9 mouse cellular contexts compared by ENCODE assay signal in genomic region chr2:163340263-163340662, GRCm38 (mm10). TPM values are rescaled to one million over a fixed set of nuclear protein-coding genes. Genes with fewer than 3 reads are reported as not detected.
DNase-seq lines count a peak whose midpoint lies in the region; ATAC-seq and TF ChIP-seq lines count a peak whose summit lies in the region.
"Had no signal": no experiment of that assay in that cellular context is flagged by ENCODE, and none has a peak within 500 bp of the region (broad histone marks: within the 10 kb centered on the region; RNA-seq: fewer than 3 reads in every experiment).

No protein-coding gene starts in this region.

- H3K9me3 ChIP-seq in intestine, embryonic 15.5 days, result no peaks in the 10 kb centered on the region
- H3K9me3 ChIP-seq in midbrain, postnatal 0 days (ENCODE audit: low read length), result no peaks in the 10 kb centered on the region
- H3K9me3 ChIP-seq: embryonic facial prominence, embryonic 13.5 days had no signal

- peak; percentile 51 for DNase-seq in ovary, postnatal 14 days (ENCODE audit: low spot score)
- no peak for DNase-seq in ovary, adult 18-20 months (ENCODE audit: low spot score)
- peak; percentile 18 for DNase-seq in cerebellum, adult 8-10 months
- peak; percentile 29 to 37 for DNase-seq in frontal cortex, postnatal 25 days (ENCODE audit: low spot score in 2 of 2)
- DNase-seq in left cerebral cortex, postnatal 4 days, result peak; percentile 74
- peak; percentile 83 for DNase-seq in midbrain, postnatal 0 days (ENCODE audit: low spot score)
- DNase-seq in thymus, postnatal 14 days, result peak; percentile 54

- peaks cover 10% of the 10 kb centered on the region; the same call in 1 of the 2 replicates for H3K4me1 ChIP-seq in intestine, embryonic 15.5 days (replicated peaks)
- no peaks in the 10 kb centered on the region for H3K4me1 ChIP-seq in midbrain, postnatal 0 days (ENCODE audit: insufficient read depth, low read length)

- TF ChIP-seq CTCF in midbrain, postnatal 0 days (IDR thresholded peaks at IDR 0.05), result peak; percentile 90

- H3K4me3 ChIP-seq in intestine, embryonic 15.5 days (replicated peaks), result no peak overlapping the region
- no peak overlapping the region for H3K4me3 ChIP-seq in midbrain, postnatal 0 days (ENCODE audit: low read depth, low read length)

- no peak overlapping the region for H3K4me2 ChIP-seq in intestine, embryonic 15.5 days (replicated peaks)
- no peak overlapping the region for H3K4me2 ChIP-seq in midbrain, postnatal 0 days (ENCODE audit: low read depth, low read length, poor library complexity, severe bottlenecking)

- peaks cover 36% of the 10 kb centered on the region for H3K27me3 ChIP-seq in intestine, embryonic 15.5 days (replicated peaks)
- peaks cover 32% of the 10 kb centered on the region for H3K27me3 ChIP-seq in midbrain, postnatal 0 days (ENCODE audit: insufficient read depth, low read length)

- WGBS in intestine, embryonic 15.5 days, result 26% methylated on average over 9 of the region's 9 CpGs
- 17% methylated on average over 9 of the region's 9 CpGs for WGBS in midbrain, postnatal 0 days

- ATAC-seq in intestine, embryonic 15.5 days, result peak; percentile 80
- peak; percentile 69; the same call in 1 of the 2 replicates for ATAC-seq in midbrain, postnatal 0 days (ENCODE audit: low FRiP score)

- no peaks in the 10 kb centered on the region for H3K36me3 ChIP-seq in intestine, embryonic 15.5 days
- H3K36me3 ChIP-seq in midbrain, postnatal 0 days (ENCODE audit: insufficient read depth, low read length), result no peaks in the 10 kb centered on the region
- H3K36me3 ChIP-seq: embryonic facial prominence, embryonic 13.5 days had no signal

- intact Hi-C loops in left cerebral cortex, postnatal 4 days (cut with DNase I), result loop anchor here (1.0 kb wide), 1 partner anchor 61 kb away; no protein-coding TSS in a partner anchor

- H3K9ac ChIP-seq in intestine, embryonic 15.5 days, result no peak overlapping the region
- no peak overlapping the region for H3K9ac ChIP-seq in midbrain, postnatal 0 days (replicated peaks; ENCODE audit: low read length, poor library complexity, severe bottlenecking)

- H3K27ac ChIP-seq in intestine, embryonic 15.5 days, result no peak overlapping the region
- H3K27ac ChIP-seq in midbrain, postnatal 0 days (ENCODE audit: low read depth, low read length), result no peak overlapping the region
- H3K27ac ChIP-seq: embryonic facial prominence, embryonic 13.5 days had no signal

RNA-seq across cellular contexts. Expression of gene Jph2, which starts 57.5 kb away (rescaled TPM):
- polyA plus RNA-seq in intestine, embryonic 15.5 days (2015; fragmentation: Nextera tagmentation; extraction: Ambion mirVana), result 8.5 and 9.8 TPM in 2 replicates
- total RNA-seq in left cerebral cortex, postnatal 4 days (2021), result under 1 TPM; 0.54 to 0.74 TPM
- total RNA-seq in midbrain, postnatal 0 days (2014; rRNA removed), result 2.3 and 3.5 TPM in 2 replicates
- polyA plus RNA-seq in midbrain, postnatal 0 days (2015; fragmentation: Nextera tagmentation; extraction: Ambion mirVana), result 1.5 and 2.2 TPM in 2 replicates
